Mouse (Mus musculus) skeletal muscle tissue, adult 2 months (tissue): ENCODE measurements around the gene Clhc1.

ENCODE experiments used
- DNase-seq: peaks from one replicate; pipeline ENCODE4 v3.0.0-alpha.2; 2012; ENCODE audit warnings: low read depth, low spot score

Clhc1 gene

GRCm38 (mm10) chr11:29560990-29561389 is 13.2 kb downstream of the Clhc1 start:
- no peak for DNase-seq

DNA sequence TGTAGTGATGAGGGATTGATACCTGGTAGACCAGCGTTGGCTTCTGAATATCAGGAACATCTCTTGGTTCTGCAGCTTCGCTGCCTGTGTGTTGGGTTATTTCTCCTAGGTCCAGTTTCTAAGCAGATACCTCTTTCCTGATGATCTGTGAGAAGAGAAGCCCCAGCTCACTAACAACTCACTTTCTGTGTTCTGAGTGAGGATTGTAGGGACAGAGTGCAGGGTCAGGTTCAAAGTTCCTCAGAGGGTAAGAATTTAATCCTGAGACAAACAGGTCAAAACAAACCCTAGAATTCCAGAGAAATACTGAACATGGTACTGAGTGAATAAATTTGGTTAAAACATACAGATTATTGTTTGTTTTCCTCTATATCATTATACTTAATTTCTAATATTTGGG is 15.7 kb downstream of the Clhc1 start:
- DNase-seq: no peak

DNA sequence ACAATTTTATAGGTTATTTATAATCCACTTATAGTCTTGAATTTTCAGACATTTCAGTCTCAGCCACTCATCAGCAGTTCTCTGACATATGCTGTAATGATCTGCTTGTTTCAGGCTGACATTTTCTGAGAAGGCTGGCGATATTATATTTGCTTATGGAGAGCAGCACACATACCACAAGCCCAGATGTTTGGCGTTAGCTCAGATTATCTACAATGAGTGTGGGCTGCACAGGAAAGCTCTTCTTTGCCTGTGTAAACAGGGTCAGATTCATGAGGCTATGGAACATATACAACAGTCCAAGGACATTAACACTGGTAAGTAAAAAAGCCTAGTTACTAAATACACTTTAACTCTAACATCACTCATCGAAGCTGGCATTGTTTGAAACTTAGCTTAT is 23.8 kb downstream of the Clhc1 start:
- DNase-seq: no peak

- no peak for DNase-seq
Measured at GRCm38 (mm10) chr11:29572656-29573055, 24.9 kb downstream of the Clhc1 start.

- no peak for DNase-seq
Measured at GRCm38 (mm10) chr11:29579610-29580009, 31.9 kb downstream of the Clhc1 start.

DNA sequence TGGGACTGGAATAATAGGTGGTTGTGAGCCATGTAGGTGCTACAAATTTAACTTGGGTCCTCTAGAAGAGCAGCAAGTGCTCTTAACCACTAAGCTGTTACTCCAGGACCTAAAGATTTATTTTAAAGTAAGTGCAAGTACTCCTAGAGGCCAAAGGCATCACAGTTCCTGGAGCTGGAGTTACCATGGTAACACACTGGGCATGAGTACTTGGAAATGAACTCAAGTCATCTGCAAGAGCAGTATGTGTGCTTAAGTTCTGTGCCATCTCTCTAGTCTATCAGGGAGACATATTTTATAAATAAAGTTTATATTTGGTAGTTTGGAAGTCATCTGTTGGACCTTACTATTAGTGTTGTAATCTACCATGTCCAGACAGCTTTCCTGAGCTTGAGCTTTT is 47.5 kb downstream of the Clhc1 start:
- DNase-seq: no peak

- no peak for DNase-seq
Measured at GRCm38 (mm10) chr11:29597159-29597558, 49.4 kb downstream of the Clhc1 start.

GRCm38 (mm10) chr11:29599000-29599399 is 51.2 kb downstream of the Clhc1 start:
- no peak for DNase-seq

- no peak for DNase-seq
Measured at GRCm38 (mm10) chr11:29603581-29603980, 55.8 kb downstream of the Clhc1 start.

- no peak for DNase-seq
Measured at GRCm38 (mm10) chr11:29607465-29607990, 59.8 kb downstream of the Clhc1 start.

GRCm38 (mm10) chr11:29609756-29610468 is 62.2 kb downstream of the Clhc1 start:
- DNase-seq: no peak

- DNase-seq: no peak
Measured at GRCm38 (mm10) chr11:29612007-29612406, 64.3 kb downstream of the Clhc1 start.

GRCm38 (mm10) chr11:29613185-29613735 is 65.5 kb downstream of the Clhc1 start:
- DNase-seq: no peak

- DNase-seq: no peak
Measured at GRCm38 (mm10) chr11:29614217-29614924, 66.6 kb downstream of the Clhc1 start.

DNA sequence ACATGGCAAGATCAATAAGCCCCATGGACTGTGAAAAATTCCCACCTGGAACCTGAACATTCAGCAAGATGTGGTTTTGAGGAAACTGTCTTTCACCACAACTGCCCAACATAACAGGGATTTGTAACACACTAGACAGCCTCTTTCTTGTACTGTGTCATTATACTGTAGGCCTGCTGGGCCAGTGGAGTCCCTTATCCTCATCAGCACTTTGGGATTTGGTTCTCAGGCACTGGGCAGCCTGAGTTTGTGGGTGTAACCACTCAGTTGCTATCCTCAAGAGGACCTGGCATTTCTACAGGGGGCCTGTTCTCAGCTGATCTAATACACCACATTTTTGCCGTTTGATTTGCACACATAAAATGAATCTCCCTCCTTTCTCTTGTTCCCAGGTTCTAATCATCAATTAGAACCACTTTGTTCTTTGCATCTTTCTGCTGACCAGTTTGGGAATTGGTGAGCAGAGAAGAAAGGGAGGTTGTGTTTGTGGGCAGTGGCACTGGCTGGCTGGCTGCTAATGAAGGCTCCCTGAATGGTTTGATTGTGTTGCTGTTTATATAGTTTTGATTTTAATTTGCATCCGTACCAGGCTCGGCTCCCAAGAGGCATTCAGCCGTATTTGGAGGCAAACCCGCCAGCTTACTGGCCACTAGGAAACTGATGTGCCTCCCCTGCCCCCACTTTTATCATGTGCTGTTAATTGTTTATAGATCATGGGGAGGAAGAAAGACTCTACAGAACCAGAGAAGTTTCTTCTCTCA is 74.5 kb downstream of the Clhc1 start:
- DNase-seq: no peak

DNA sequence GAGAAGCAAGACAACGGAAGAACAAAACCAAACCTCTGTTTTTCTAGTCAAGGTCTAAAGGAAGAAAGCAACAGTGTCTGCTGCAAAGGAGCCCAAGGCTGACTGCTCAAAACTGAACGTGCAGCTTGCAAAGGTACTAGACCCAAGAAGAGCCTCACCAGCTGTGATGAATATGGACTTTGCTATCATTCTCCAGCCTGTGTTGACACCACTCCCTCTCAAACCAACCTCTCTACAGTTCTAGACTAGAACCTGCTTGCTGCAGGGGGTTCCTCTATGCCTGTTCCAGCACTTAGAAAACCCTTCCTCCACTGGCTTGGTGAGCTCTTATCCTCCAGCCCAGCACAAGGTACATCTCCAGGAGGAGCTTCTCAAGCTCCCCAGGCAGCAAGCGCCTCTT is 75.6 kb downstream of the Clhc1 start:
- DNase-seq: no peak

GRCm38 (mm10) chr11:29626541-29626940 is 78.8 kb downstream of the Clhc1 start:
- DNase-seq: no peak

DNA sequence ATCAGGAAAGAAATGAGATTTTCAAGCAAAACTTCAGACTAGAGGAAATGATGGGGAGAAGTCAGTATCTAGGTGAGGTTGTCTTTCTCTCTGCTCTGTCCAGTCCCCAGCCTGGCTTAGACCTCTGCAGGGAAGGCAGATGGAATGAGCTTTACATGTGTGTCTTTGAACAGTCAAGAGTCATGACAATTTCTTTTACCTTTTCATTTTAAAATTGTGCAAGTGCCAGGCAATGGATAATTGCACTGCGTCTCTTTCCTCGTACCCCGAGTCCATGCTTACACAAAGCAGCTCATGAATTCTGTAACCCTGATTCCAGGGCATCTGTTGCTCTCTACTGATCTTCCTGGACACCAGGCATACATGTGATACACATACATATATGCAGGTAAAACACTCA is 80.0 kb downstream of the Clhc1 start:
- DNase-seq: no peak
